Mouse (Mus musculus) liver, embryonic 16.5 days (tissue): ENCODE measurements around the gene Cela2a. TPM values are rescaled to one million over a fixed set of nuclear protein-coding genes. Genes with fewer than 3 reads are reported as not detected.
"Not testable (repeated sequence)": the region's sequence is repeated elsewhere in the genome, so short reads cannot be mapped to it uniquely, and the experiment has no call there.

Source experiments
- ATAC-seq: fragments of 200-750 bp; cut with Nextera tagmentation; 2 replicates; pipeline ENCODE4 v1.8.0; 2017; ENCODE audit warnings: low read depth, mild to moderate bottlenecking, moderate number of reproducible peaks, moderate library complexity
- H3K27ac ChIP-seq: fragments of 300-500 bp; sonication (generic); 2 replicates; pipeline ENCODE4 v1.5.1; 2014; ENCODE audit warnings: mild to moderate bottlenecking, low read length
- H3K27me3 ChIP-seq: fragments of 300-500 bp; sonication (generic); 2 replicates; pipeline ENCODE4 v1.6.1; 2014; ENCODE audit warnings: low read depth, low read length, mixed read lengths; ENCODE audit not compliant: control insufficient read depth, insufficient read depth
- H3K36me3 ChIP-seq: fragments of 300-500 bp; sonication (generic); 2 replicates; pipeline ENCODE4 v1.6.1; 2014; ENCODE audit warnings: mild to moderate bottlenecking; ENCODE audit not compliant: control insufficient read depth, insufficient read depth
- H3K4me1 ChIP-seq: fragments of 300-500 bp; sonication (generic); 2 replicates; pipeline ENCODE4 v1.6.1; 2014; ENCODE audit warnings: low read depth, low read length, mixed read lengths; ENCODE audit not compliant: control insufficient read depth
- H3K4me2 ChIP-seq: fragments of 300-500 bp; sonication (generic); 2 replicates; pipeline ENCODE4 v1.6.1; 2014; ENCODE audit warnings: low read depth, low read length, mixed read lengths
- H3K4me3 ChIP-seq: fragments of 300-500 bp; sonication (generic); 2 replicates; pipeline ENCODE4 v1.5.1; 2014; ENCODE audit warnings: low read depth, mild to moderate bottlenecking, low read length
- H3K9ac ChIP-seq: fragments of 300-500 bp; sonication (generic); 2 replicates; pipeline ENCODE4 v1.6.1; 2014; ENCODE audit warnings: low read depth, low read length
- H3K9me3 ChIP-seq: fragments of 300-500 bp; sonication (generic); replicated peaks from 2 replicates; pipeline ENCODE4 v1.6.1; 2016; ENCODE audit warnings: low read length; ENCODE audit not compliant: control insufficient read depth
- WGBS: fragments of 180-500 bp; shearing (Covaris S2); extraction: QIAGEN DNeasy Blood & Tissue Kit; methylation state at CpG from one replicate; pipeline ENCODE4 v1.1.7; 2014; ENCODE audit not compliant: insufficient replicate concordance; 5-methylcytosine and 5-hydroxymethylcytosine counted together
- polyA plus RNA-seq: library from polyadenylated mRNA; unstranded; fragments of >200 nt; fragmentation: Nextera tagmentation; extraction: Ambion mirVana; gene quantifications from 2 replicates; pipeline ENCODE4 v1.2.1, GENCODE M21; 2015

Cela2a gene
- polyA plus RNA-seq, 1 experiment from 2014 or later, result 13.9 TPM

DNA sequence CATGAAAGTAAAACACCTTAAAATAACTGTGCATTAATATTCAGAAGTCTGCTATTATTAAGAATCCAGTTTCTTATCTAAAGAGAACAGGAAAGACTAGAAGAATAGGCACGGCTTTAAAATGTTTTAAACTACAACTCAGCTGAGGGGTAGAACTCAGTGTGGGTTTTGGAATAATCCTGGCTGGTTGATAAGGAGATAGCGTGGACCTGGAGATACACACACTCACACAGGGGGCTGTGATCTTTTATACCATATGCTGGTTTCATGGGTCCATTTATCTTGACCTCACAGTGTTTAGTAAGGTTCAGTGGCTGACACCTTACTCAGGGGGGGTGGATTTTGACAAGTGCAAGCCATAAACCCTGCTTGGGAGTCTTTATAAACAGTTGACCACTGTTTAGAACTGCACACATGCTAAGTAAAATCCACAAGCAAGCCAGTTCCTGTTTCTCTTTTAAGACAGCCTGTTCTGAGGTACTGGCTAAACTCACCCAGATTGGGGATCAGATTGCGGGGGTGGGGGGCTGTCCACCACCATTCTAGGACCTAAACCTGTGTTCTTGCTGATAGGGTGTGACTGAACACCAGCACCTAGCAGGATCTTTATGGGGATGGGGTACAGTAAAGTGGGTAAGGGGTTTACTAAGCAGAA, 36.3 kb downstream of the Cela2a start:
- peak overlapping the region; percentile 94 for H3K9ac ChIP-seq
- no peaks in the 10 kb centered on the region for H3K9me3 ChIP-seq
- H3K4me3 ChIP-seq, result peak overlapping the region; percentile 85
- ATAC-seq, result no peak
- 16% methylated on average over 3 of the region's 3 CpGs for WGBS
- H3K4me2 ChIP-seq, result peak overlapping the region; percentile 83
- H3K36me3 ChIP-seq, result peaks cover 6% of the 10 kb centered on the region; the same call in 1 of the 2 replicates
- H3K27me3 ChIP-seq, result no peaks in the 10 kb centered on the region
- H3K27ac ChIP-seq, result peak overlapping the region; percentile 91
- peaks cover 29% of the 10 kb centered on the region for H3K4me1 ChIP-seq

DNA sequence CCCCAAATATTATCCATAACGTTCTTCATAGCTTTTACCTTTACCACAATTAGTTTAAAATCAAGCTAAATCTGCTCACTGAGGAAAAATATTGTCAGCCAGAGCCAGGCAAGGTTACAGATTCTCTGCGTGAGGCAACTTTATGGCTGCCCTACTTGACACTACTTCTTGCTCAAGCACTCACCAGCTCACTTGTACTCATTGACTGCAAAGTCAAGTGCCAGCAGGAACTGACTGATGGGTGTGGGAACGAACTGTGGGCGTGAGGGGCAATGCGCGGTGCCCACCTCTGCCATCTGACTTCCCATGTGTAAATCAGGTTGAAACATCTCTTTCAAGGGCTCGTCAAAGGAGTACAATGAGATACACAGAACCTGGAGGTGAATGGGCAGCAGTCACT, 38.5 kb downstream of the Cela2a start:
- no peaks in the 10 kb centered on the region for H3K27me3 ChIP-seq
- no peaks in the 10 kb centered on the region for H3K9me3 ChIP-seq
- H3K4me3 ChIP-seq, result no peak overlapping the region
- no peak overlapping the region for H3K27ac ChIP-seq
- WGBS, result 87% methylated on average over 7 of the region's 7 CpGs
- peaks cover 10% of the 10 kb centered on the region; the same call in 1 of the 2 replicates for H3K36me3 ChIP-seq
- no peak overlapping the region for H3K4me2 ChIP-seq
- no peak for ATAC-seq
- no peak overlapping the region for H3K9ac ChIP-seq
- peaks cover 22% of the 10 kb centered on the region for H3K4me1 ChIP-seq

DNA sequence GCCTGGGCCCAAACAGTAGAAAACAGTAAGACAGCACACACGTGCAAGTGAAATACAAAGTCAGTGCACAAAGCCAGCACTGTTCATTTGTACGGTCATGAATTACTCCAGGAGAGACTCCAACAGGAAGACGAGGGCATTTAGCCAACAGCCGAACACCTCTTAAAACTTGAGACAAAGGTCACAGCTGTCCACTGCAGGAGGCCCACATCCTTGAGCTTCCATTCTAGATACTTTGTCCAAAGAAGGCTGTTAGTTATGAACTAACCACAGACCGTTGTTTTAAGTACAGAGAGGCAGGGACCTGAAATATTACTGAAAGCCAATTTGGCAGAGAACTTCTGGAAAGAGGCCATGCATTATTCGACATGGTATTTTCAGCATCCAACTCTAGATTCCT, 38.9 kb downstream of the Cela2a start:
- Histone ChIP-seq H3K27me3 (no peaks in the 10 kb centered on the region), H3K9me3 (no peaks in the 10 kb centered on the region), H3K4me2 (no peak overlapping the region), H3K9ac (no peak overlapping the region), H3K27ac (no peak overlapping the region), H3K4me1 (peaks cover 18% of the 10 kb centered on the region), H3K36me3 (peaks cover 13% of the 10 kb centered on the region; the same call in 1 of the 2 replicates), H3K4me3 (no peak overlapping the region)
- no peak for ATAC-seq
- WGBS, result 91% methylated on average over 6 of the region's 6 CpGs

DNA sequence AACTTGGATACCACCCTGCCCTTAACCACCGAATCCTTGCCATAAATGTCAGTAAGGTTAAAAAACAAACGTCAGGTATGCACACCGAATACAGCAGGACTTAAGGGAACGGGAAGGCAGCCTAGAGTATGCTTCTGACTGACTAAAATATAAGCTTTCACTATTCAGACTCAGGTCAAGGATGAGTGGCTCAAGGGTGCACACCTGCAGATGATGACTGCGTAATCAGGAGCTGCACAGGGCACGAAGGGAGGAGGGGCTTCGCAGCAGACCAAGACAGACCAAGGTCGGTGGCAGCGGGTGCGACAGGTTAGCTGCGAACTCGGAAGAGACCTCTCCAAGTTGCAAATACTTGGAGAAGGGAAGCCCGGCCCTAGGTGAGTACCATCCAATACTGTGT, 39.8 kb downstream of the Cela2a start:
- no peaks in the 10 kb centered on the region for H3K9me3 ChIP-seq
- H3K27me3 ChIP-seq, result no peaks in the 10 kb centered on the region
- no peak overlapping the region for H3K27ac ChIP-seq
- no peak for ATAC-seq
- H3K4me2 ChIP-seq, result no peak overlapping the region
- WGBS, result 84% methylated on average over 13 of the region's 13 CpGs
- H3K9ac ChIP-seq, result no peak overlapping the region
- peaks cover 21% of the 10 kb centered on the region; the same call in 1 of the 2 replicates for H3K36me3 ChIP-seq
- peaks cover 10% of the 10 kb centered on the region for H3K4me1 ChIP-seq
- no peak overlapping the region for H3K4me3 ChIP-seq

DNA sequence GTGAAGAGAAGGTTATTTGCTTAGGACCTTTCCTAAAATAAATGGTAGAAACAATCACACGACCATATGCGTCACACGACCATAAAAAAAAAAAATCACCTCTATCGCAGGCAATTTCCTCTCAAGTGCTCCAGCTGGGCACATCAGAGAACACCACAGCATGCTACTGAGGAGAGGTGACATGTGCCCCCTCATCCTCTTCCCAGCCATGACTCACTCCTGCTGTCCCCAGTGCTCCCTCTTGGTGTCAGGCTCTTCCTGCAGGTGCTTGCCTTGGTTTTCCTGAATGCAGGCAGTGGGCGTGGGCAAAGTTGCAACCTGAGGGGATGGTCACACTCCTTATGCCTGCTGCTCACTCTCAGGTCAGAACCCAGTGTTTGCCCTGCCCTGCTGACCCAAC, 41.1 kb downstream of the Cela2a start:
- H3K36me3 ChIP-seq, result peaks cover 21% of the 10 kb centered on the region; the same call in 1 of the 2 replicates
- no peaks in the 10 kb centered on the region for H3K27me3 ChIP-seq
- H3K4me3 ChIP-seq, result no peak overlapping the region
- ATAC-seq, result no peak
- no peak overlapping the region for H3K27ac ChIP-seq
- 81% methylated on average over 5 of the region's 5 CpGs for WGBS
- no peaks in the 10 kb centered on the region for H3K9me3 ChIP-seq
- H3K9ac ChIP-seq, result no peak overlapping the region
- peaks cover 4% of the 10 kb centered on the region for H3K4me1 ChIP-seq
- H3K4me2 ChIP-seq, result no peak overlapping the region

DNA sequence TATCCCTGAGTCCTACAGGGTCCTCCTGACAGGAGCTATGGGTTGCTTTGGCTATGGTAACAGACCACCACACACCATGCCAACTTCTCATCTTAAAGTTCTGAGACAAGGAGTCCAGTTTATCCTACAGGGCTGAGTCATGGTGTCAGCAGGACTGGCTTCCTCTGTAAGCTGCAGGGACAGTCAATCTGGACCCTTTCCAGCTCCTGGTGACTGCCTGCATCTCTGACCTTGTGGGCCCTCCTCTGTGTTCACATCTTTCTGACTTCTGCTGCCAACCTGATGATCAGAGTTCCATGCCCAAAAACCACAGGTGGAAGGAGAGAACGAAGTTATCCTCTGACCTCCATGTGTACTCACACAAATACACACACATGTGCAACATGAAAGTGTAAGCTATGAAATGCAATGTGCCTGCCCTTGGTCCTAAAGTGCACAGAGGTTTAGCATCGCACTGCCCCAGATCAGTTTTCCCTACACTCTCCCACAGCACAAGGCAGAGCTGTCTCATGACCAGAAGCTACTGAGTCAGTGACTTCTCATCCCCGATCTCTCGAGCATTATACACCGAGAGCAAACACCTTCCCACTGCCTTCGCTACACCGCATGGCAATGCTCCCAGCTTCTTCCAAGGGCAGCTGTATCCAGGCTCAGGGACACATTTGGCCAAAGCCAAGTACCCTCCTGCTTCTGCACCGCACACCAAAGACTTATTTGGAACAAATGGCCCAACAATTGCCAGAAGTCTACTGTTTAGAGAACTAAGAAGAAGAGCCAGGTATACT, 44.6 kb downstream of the Cela2a start:
- WGBS, result 89% methylated on average over 8 of the region's 8 CpGs
- Histone ChIP-seq H3K36me3 (peaks cover 27% of the 10 kb centered on the region), H3K9ac (no peak overlapping the region), H3K4me2 (no peak overlapping the region), H3K4me3 (no peak overlapping the region), H3K4me1 (no peaks in the 10 kb centered on the region), H3K27me3 (no peaks in the 10 kb centered on the region), H3K9me3 (no peaks in the 10 kb centered on the region), H3K27ac (no peak overlapping the region)
- ATAC-seq, result no peak

DNA sequence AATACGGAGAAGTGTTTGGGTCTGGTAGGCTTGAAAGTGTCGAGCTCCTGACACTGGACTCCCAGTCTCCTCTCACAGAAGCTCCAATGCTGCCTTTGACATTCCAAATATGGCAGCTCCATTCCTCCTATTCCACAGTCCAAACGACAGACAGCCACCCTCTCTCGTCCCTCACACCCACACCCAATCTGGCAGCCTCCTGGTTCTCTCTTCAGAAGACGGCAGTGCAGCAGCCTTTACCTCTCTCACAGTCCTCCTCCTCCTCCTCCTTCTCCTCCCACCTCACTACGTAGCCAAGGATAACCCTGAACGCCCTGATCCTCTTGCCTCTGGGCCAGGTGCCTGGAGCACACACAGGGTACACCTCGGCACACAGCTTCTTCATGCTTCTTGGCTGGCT, 46.1 kb downstream of the Cela2a start:
- no peak overlapping the region for H3K9ac ChIP-seq
- no peak overlapping the region for H3K27ac ChIP-seq
- no peak overlapping the region for H3K4me2 ChIP-seq
- no peak for ATAC-seq
- H3K27me3 ChIP-seq, result no peaks in the 10 kb centered on the region
- no peaks in the 10 kb centered on the region for H3K9me3 ChIP-seq
- H3K4me3 ChIP-seq, result no peak overlapping the region
- no peaks in the 10 kb centered on the region for H3K4me1 ChIP-seq
- 82% methylated on average over 8 of the region's 8 CpGs for WGBS
- peaks cover 28% of the 10 kb centered on the region for H3K36me3 ChIP-seq

DNA sequence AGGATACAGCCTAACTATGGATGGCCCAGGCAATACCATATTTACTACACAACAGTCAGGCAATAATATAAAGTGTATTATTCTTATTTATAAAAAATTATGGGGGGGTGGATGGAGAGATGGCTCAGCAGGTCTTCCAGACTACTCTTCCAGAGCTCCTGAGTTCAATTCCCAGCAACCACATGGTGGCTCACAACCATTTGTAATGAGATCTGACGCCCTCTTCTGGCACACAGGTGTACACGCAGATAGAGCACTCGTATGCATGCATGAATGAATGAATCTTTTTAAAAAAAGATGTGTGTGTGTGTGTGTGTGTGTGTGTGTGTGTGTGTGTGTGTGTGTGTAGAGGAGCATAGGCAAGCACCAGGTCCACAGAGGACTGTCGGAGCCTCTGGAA, 52.9 kb downstream of the Cela2a start:
- not testable (repeated sequence) for H3K27me3 ChIP-seq, H3K27ac ChIP-seq, H3K9ac ChIP-seq, H3K4me2 ChIP-seq, H3K4me3 ChIP-seq, H3K9me3 ChIP-seq, ATAC-seq
- Histone ChIP-seq H3K4me1 (peaks cover 40% of the 10 kb centered on the region), H3K36me3 (peaks cover 36% of the 10 kb centered on the region)
- WGBS, result 85% methylated on average over 4 of the region's 4 CpGs

DNA sequence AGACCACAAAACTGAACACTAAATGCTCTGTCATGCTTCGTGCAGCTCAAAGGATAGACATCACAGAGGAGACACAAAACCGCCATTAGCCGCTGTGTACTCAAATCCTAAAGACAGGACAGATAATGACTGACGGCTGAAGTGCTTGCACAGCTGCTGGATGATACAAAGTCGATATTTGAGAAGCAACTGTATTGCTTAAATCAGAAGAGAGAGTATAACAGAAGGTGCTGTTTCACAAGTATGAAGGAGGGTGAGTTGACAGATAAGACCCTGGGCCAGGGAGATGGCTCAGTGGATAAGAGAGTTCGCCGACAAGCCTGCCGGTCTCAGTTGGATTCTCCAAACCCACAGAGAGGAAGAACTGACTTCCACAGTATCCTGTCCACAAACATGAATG, 54.1 kb downstream of the Cela2a start:
- ATAC-seq, result no peak
- Histone ChIP-seq H3K36me3 (peaks cover 38% of the 10 kb centered on the region), H3K27ac (peak overlapping the region; percentile 70), H3K4me3 (no peak overlapping the region), H3K9ac (no peak overlapping the region), H3K4me1 (peaks cover 52% of the 10 kb centered on the region), H3K4me2 (no peak overlapping the region), H3K9me3 (no peaks in the 10 kb centered on the region), H3K27me3 (no peaks in the 10 kb centered on the region)
- 22% methylated on average over 8 of the region's 8 CpGs for WGBS
